Mouse (Mus musculus) granulocyte monocyte progenitor cell, adult 5-6 weeks (primary cell): ENCODE results near the gene Cdc42ep4. TPM values are rescaled to one million over a fixed set of nuclear protein-coding genes. Genes with fewer than 3 reads are reported as not detected.

Source experiments
- ATAC-seq: replicated peaks from 2 replicates; pipeline ENCODE4 v1.8.0; 2016; ENCODE audit warnings: mild to moderate bottlenecking, moderate TSS enrichment, inconsistent platforms; ENCODE audit not compliant: poor library complexity, severe bottlenecking
- total RNA-seq, 2 experiments: library from RNA; stranded (forward) in 1 of 2; stranded (reverse) in 1 of 2; fragments of 200-712, 200-1000 nt in 1 of 2; fragments of >200 nt in 1 of 2; fragmentation: Nextera tagmentation in 1 of 2; gene quantifications; 2 replicates each; pipeline ENCODE4 v1.2.3; 2014 to 2017

Gene Cdc42ep4
- 13.9 and 15.5 TPM in 2 replicates for total RNA-seq (2014; fragmentation: Nextera tagmentation)
- total RNA-seq (2017) = 14.8 and 21.5 TPM in 2 replicates

DNA sequence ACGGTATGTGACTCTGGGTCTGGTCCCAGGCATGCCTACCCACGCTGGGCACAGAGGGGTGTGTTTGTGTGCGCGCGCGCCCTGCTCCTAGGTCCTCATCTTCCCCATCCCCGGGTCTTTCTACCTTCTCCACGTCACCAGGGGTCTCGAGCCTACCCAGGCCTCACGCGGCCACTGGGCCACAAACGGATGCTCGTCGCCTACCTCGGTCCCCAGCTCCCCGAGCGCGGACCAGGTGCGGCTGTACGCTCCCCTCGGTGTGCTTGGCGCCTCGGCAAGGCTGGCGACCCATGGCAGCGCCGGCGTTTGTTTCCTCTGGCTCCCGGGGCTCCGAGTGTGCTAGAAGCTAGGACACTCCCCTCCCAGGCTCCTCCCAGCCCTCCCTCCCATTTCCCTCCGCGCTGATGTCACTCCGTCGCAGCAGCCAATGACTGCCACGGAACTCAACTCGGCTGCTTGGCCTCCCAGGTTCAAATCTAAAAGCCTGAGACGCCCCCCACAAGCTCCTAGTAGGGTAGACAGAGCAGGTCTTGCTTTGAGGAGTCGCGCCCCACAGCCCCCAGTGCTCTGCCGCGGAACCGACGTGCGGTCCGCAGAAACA lies at the start of gene Cdc42ep4:
TSS of gene Cdc42ep4 (minus strand) at position 398 of the 601 bp plus-strand sequence.
- peak; percentile 52 for ATAC-seq

DNA sequence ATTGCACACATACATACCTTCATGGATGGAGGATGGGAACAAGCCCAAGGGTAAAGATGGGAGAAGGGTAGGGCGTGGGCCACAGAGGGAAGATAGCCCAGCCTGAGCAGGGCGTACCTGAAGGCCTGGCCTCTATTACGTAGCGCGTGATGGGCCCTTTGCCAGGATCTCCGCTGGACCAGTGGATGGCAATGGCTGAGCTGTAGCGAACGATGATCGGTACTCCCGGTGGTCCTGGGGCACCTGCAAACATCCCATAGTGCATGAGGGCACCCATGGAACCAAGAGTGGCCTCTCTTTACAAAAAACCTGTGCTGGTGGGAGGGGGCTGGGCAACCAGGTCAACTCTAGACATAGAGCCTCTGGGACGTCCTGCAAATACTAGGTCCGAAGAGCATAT lies 48.3 kb upstream of the Cdc42ep4 start:
- ATAC-seq = no peak

DNA sequence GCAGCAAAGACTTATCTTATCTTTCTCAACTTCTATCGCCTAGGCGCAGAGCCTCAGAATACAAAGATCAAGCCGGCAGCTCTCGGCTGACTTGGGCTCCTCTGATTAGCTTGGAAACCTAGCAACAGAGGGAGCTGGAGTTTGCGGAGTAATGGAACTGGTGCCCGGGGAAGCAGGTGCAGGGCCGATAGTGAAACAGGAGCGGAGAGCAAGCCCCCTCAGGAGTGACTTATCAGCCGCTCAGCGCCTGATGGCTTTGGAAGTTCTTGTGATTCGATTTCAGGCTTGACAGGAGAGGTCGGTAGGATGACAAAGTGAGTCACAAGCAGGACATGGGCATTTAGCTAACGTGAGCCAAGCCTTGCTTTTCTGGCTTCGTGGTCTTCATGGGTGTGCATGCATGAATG lies 47.4 kb upstream of the Cdc42ep4 start:
- ATAC-seq = no peak

DNA sequence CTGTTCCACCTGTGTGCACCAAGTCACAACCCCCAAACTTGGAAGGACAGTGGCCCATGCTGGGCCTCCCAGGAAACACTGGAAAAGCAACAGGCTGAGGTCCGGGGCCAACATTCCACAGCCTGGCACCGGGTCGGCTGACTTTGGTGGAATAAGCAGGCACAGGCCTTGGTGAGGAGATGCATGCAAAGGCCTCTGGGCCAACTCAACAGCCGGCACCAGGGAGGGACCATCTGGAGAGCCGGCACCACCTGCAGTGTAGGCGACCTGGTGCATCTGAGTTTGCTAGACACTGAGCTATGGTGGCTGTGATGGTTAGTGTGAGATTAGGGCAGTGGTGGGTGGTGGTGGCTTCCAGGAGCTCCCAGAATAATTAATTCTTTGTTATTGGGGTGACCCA lies 46.3 kb upstream of the Cdc42ep4 start:
- no peak for ATAC-seq

DNA sequence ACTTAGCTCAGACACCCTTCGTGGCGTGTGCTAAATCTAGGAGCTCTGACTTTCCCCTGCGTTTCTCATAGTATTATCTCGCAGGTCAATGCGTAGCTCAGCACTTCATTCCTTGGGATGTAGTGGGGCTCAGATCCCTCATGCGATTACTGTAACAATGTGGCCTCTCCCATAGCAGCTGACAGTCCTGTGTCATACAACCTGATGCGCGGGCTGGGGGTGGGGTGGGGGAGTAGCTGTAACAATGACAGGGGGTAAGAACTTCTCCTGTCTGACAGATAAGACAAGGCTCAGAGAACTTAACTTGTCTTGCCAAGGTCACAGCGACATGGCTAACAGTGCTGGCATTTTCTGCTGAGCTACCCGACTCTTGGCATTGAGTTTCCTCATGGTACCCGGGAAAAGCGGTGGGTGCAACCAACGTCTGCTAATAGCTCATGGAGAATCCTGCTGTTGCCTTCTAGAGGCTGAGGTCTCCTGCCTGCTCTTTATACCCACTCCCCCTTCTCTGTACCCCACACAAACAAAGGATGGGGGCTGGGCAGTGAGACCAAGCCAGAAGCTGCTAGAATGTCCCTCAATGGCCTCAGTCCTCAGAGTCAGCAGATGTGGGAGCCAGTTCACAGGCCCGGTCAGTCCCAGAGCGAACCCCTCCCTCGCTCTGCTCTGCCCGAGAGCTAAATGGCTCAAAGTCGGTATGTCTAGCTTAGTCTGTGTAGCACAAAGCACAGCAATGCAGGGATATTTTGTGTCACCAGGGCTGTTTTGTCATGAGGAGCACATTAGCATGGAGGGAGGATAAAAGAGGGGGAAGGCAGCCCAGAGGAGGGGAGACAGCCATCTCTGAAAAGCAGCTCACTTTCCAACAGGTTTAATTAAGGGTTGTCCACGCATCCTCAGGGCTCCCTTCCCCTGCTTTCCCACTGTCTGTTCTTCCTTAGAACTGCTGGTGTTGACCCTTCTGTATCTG lies 45.6 kb upstream of the Cdc42ep4 start:
- ATAC-seq = no peak

DNA sequence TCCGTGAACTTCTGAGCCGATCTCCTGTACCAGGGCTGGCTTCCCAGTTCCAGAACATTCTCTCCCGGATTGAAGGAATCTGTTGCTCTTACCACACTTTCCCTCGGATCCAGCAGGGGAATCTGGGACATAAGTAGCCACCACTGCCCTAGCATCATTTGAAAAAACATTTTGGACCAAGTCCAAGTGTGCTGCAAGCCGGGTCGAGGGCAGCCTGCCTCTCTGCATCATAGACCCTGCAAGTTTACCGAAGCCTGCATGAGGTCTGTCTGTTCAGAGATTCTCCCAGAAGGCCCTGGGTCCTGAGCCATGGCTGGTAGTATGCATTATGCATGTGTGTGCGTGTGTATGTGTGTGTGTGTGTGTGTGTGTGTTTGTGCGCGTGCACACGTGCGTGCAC lies 44.2 kb upstream of the Cdc42ep4 start:
- ATAC-seq = no peak

DNA sequence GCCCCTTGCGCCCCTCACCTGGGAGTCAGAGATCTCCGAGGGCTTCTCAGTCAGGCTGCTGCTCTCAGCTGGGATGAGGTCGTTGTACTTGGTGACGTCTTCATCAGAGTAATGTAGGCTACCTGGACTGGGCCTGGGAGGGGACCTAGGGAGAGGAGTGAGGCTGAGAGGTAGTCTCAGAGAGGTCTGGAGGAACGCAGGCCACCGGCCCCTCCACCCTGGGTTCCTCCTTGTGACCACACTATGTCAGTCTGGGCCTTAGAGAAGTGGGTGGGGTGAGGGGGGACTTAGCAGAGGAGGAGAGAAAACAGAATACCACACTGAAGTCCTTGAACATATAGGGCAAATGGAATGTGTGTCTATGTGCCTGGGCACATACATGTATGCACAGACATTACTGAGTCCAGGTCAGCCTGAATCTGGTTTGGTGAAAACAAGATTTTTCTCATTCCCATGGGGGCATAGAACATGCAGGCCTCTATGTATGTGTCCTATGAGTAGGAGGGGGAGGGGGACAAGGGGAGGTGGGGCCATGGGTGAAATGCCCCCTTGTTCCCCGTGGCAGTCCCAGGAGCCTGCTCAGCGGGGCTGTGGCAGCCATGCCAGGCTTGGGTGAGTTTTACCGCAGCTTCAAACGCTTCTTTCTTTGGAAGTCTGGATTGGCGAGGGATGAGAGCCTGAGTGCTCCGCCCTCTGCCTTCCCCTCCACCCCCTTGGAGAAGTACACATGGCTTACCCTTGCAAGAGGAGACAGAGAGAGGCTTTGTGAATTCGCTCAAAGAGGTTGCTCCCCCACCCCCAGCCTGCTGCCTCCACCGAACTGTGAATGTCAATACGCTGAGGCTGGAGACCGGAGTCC lies 39.9 kb upstream of the Cdc42ep4 start:
- ATAC-seq = no peak

DNA sequence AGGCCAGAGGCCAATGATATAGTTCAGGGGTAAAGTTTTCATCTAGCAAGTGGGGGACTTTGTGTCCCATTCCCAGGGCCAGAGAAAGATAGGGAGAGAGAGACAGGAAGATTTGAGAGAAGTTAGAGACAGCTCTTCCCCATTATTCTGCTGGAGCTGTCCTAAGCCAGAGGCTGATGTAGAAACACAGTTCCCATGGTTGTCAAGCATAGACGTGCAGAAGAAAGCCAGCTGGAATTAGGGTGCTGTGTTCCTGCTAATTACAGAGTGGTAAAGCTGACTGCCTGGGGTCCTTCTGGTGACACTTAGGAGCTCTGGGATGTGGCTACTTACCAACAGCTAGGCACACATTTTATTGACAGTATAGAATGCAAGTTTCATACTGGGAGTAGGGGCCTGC lies 37.4 kb upstream of the Cdc42ep4 start:
- ATAC-seq = no peak

DNA sequence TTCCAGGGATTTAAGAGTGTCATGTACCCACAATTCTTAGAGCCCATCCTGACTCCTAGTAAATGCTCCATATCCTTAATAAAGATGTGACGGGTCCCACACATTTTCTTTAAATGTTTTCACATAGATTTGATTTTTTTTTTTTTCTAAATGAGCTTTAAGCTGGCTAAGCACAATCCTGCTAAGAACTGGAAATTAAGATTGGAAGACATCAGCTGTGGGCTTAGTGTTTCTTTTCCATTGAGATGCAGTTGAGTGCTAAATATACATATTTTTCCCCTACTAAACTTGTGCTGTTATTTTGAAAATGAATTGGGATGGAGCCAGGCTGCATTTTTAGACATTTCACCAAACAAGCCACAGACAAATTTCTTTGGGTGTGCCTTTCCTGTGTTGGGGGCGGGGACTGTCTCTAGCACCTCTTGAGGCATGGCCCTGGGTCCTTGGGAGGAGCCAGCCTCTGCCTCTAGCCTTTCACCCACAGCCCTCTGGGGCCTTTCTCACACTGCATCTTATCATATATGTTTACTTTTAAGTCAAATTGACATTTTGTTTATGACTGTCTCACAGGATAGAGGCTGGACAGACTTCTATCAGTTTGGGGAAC lies 36.6 kb upstream of the Cdc42ep4 start:
- ATAC-seq = peak; percentile 47; the same call in 1 of the 2 replicates

DNA sequence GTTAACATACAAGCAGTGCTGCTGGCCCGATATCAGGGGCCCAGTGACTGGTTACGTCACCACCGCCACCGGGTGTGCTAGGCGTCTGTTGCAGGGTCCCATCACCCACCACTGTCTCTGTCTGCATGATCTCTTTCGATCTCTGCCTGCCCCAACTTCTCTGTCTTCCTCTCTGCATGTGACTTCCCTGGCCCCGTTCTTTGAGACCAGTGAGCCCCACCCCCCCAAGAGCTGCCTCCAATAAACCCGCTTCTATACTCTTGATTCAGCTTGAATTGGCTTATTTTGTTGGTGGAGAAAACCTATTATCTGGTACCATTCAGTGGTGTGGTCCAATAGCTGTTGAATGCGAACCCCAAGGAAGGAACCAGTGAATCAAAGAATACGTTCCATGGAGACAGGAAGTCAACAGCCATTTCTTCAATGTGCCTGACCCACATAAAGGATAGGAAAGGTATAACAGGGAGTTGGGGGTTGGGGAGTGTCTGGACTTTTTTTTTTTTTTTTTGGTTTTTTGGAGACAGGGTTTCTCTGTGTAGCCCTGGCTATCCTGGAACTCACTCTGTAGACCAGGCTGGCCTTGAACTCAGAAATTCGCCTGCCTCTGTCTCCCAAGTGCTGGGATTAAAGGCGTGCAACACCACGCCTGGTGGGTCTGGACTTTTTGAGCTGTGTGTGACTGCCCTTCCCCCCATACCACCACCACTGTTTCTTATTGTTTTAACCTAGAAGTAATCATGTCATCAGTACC lies 35.9 kb upstream of the Cdc42ep4 start:
- peak; percentile 52 for ATAC-seq

DNA sequence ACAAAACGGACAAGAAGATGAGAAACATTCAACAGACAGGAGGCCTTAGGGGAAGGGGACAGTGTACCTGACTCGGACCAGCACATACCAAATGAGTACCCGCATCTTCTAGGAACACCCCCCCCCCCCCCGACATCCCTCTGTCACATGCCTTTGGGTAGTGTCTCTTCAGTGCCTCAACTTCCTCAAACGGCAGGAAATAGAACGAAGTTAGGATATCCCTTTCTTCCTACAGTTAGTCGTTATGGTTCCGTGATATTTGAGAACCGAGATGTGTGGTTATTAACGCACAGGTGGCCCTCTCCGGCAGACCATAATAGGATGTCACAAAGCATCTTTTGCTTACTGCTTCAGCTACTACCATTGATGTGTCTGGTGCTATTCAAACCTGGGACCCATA lies 35.3 kb upstream of the Cdc42ep4 start:
- ATAC-seq = peak; percentile 62

DNA sequence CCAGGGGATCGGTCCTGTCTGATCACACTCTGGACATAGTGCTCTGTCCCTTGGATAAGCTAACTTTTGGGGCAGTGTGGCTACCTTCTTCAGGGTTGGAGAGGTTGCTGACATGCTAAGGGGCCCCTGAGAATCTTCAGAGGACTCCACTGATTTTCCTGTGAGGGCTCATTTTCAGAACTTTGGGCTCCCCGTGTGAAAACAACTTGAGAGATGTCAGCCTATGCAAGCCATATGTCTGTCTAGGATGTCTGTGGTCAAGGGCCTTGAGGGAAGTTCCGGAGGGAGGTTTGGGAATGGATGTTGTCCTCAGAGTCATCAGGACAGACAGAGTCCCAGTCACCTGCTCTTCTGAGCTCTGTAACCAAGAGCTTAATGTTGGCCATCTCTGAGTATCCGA lies 34.7 kb upstream of the Cdc42ep4 start:
- no peak for ATAC-seq

DNA sequence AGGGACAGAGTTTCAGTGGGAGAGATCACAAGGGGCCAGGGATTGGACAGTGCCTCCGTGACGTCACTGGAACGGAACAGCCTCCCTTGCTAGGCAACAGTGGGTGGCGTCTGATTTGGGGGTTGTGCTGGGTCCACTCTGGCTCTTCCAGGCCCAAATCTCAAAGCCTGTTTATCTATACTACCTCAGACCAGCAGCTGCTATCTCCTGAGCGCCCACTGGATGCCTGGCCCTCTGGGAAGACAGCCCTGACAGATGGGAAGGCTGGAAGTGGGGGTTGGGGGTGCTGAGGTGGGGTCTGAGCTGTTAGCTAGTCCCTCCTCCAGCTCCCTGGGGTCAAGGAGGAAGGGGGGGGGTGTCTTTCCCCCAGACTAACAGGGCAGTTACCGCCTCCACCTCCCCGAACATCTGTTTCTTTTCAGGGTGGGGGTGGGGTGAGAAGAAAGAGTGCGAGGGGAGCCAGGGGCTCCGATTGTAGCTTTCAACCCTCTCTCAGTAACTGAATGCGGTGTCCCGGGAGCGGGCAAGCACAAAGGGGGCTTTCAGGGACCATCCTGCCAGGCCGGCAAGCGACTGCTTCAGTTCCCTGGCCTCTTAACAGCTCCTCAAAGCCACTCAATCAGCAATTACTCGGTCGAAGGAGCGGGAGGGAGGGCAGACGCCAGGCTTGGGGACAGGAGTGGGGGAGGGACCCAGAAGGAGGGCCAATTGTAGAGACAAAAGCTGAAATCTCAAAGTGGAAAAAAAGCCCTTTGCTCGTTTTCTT lies 33.9 kb upstream of the Cdc42ep4 start:
- ATAC-seq = no peak

DNA sequence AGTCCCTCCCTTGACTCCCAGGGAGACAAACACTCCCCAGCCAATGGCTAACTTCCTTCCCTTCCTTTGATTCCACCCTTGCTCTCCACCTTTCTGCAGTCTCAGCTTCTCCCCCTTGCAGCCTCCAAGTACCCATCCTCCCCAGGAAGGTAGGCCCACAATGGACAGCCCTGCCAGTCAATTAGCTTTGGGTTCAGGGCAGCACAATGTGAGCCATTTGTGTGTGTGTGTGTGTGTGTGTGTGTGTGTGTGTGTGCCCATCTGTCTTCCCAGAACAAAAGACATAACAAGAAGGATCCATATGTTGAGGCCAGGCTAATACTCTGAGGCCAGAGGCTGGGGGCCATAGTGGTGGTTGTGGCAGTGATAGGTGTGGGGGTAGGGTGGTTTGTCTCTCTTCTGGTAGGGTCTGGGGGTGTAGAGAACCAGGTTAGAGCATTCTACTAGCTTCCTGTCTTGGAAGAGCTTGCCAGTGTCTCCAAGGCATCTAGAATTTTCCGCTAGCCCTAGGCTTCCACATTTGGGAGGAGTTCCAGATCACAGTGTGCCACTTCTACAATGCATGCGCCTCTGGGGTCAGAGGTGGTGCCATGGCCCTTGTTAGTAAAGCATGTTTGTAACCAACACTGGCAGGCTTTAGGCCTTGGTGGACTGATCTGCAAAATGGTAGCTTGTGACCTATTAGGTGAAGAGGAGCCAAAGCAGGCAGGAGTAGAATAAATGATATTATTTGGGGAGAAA lies 33.1 kb upstream of the Cdc42ep4 start:
- ATAC-seq = no peak

DNA sequence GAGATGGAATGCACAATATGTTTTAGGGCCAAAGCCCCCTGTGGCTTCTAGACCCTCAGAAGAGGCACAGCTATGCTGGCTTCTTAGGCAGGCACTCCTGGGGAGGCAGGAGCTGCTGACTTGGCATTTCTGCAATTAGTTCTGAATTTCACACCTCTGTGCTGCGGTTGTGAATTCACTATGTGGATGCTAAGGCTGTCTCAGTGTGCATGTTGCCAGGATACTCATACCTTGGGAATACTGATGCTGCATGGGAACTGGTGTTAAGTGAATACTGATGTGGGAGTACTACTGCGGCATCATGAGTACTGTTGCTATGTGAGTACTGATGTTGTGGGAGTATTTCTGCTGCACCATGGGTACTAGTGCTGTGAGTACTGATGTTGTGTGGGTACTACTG lies 30.8 kb upstream of the Cdc42ep4 start:
- ATAC-seq = no peak

DNA sequence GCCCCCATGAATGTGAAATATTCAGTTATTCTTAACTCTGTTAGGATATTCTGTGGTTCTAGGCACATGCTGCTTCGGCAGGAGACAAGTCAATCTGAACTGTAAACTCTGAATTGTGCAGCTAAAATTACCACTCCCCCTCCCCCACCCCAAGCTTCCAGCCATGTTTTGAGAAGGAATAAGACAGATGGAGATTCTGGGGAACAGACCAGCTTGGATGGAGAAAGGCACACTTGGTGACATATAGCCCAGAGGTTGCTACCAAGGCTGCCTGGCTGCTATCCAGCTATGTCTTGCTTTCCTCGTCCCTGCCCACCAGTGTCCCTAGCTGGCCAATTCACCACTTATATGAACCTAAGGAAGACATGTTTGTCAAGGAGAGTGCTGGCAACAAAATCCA lies 30.3 kb upstream of the Cdc42ep4 start:
- no peak for ATAC-seq

DNA sequence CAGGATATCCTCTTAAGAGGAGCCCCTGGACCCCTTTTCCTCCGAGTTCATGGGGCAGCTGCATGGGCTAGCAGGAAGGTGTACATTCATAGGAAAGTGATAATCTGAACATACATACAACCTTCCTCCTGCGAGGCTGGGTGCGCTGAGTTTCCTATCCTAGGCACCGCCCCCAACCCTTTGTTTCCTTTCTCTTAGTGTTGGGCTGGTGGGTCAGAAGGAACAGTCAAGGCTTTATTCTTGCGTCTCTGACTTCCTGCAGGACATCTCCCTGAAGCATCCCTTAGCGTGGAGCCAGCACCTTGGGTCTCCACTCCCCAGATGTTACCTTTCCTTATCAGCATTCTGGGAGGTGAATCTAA lies 28.0 kb upstream of the Cdc42ep4 start:
- no peak; the same call in 1 of the 2 replicates for ATAC-seq
